Mouse (Mus musculus): ENCODE results near the gene Lsg1. TPM values are rescaled to one million over a fixed set of nuclear protein-coding genes. Genes with fewer than 3 reads are reported as not detected.
A peak's percentile ranks its signal among the peaks of the same experiment; 100 is the strongest.

Gene Lsg1
- polyA plus RNA-seq, 1 experiment = 9.4 TPM

DNA sequence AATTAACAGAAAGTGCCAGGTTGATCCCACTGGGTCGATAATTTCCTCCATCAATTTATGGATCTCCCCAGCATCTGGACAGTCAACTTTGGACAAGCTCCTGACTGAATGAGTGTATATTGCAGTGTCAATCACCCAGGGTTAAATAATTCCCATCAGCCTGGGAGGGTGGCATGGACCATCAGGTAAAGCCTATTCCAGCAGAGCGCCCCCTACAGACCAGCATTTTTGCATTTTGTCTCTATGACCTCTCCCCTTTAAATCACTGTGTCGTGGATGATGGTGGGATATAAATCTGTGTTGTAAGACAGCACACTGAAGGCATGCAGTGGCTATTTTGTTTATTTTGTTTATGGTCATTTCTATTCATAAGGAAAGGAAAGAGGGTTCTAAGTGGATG is 4.6 kb upstream of the Lsg1 start:
- TF ChIP-seq POLR2A (IDR thresholded peaks at IDR 0.05; ENCODE audit: low read depth, low read length) (no peak), CTCF (conservative IDR thresholded peaks at IDR 0.05; ENCODE audit: insufficient read depth, insufficient read length, low read depth, low read length) (0 out of 2 replicates have a peak, but pooled peaks have one; percentile 12)
- WGBS = 41% methylated on average over 3 of the region's 3 CpGs
- Histone ChIP-seq H3K36me3 (ENCODE audit: control insufficient read depth, insufficient read depth, low read length) (no peaks in the 10 kb centered on the region), H3K27ac (ENCODE audit: insufficient read depth, low read depth, low read length) (no peak overlapping the region), H3K4me3 (ENCODE audit: insufficient read depth, low read depth, low read length) (no peak overlapping the region), H3K27me3 (replicated peaks; ENCODE audit: control insufficient read depth, insufficient read depth, low read length) (no peaks in the 10 kb centered on the region), H3K4me1 (ENCODE audit: control insufficient read depth, insufficient read depth, low read length) (peaks cover 3% of the 10 kb centered on the region; the same call in 1 of the 2 replicates)
- no peak for DNase-seq

DNA sequence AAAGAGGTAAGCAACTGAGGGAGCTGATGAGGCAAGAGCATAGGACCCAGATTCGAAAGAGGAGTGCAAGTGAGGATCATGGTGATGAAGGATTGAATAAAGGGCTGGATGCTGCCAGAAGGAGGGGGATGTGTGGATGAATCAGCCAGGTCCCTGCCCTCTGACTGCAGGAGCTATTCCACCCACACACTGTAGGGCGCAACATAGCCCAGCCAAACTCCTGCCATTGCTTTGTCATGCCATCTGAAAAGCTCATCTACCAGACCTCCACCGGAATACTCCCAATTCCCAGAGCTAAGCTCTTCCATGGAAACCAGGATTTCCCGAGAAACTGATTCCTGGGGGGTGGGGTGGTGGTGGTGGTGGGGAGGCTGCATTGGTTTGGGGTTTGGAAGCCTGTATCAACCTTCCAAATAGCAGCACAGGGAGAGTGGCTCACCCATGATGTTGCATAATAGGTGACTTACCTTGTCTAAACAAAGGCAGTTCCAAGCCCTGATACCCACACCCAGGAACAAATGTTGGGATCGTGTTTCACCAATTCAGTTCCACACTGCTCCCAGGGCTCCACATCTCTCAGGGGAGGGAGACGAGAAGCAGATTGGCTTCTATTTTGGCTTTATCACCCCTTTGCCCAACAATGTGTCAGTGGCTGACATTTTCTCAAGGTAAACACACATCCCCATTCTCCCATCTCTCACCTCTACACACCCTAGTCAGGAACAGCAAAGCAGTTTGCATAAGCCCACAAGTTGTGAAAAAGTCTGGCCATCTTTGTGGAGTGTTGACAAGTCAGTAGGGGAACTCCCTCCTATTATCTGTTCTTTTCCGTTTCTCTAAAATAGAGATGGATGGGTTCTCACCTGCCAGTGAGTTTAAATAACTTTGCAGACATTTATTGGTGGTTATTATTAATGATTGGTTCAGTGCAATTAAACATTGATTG is 3.1 kb upstream of the Lsg1 start:
- no peak for DNase-seq
- no peak for TF ChIP-seq CTCF (conservative IDR thresholded peaks at IDR 0.05; ENCODE audit: insufficient read depth, insufficient read length, low read depth, low read length)
- no peak for TF ChIP-seq POLR2A (IDR thresholded peaks at IDR 0.05; ENCODE audit: low read depth, low read length)
- no peaks in the 10 kb centered on the region for H3K36me3 ChIP-seq (ENCODE audit: control insufficient read depth, insufficient read depth, low read length)

DNA sequence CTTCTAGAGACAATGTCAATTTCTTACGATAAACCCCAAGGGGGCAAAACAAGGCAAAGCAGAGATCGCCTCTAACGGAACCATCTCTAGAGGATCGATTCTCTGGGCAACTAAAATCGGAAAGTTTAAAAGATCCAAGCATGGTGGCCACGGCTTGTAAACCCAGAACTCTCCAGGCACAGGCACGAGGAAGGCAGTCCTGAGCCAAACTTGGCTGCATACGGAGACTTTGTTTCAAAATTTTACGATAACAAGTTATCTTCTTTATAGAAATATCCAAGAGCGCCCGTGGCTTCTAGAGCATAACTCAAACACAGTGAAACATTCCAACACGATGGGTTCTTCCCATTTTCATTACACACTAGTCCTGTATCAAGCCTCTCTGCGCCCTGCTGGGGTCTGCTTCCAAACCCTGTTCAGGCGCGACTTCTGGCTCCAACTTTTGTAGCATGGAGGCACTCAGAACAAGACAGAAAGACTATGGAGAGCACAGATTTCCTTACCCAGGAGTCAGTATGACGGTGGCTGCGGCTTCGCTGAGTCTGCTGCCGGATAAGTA is 378 bp downstream of the Lsg1 start:
- peak overlapping the region; percentile 57; the same call in 1 of the 2 replicates for H3K27ac ChIP-seq (ENCODE audit: insufficient read depth, low read depth, low read length)
- no peak for DNase-seq
- 2% methylated on average over 19 of the region's 19 CpGs for WGBS
- TF ChIP-seq POLR2A (IDR thresholded peaks at IDR 0.05; ENCODE audit: low read depth, low read length) = no peak
- TF ChIP-seq CTCF (conservative IDR thresholded peaks at IDR 0.05; ENCODE audit: insufficient read depth, insufficient read length, low read depth, low read length) = no peak
- no peaks in the 10 kb centered on the region for H3K27me3 ChIP-seq (replicated peaks; ENCODE audit: control insufficient read depth, insufficient read depth, low read length)
- peak overlapping the region; percentile 95 for H3K4me3 ChIP-seq (ENCODE audit: insufficient read depth, low read depth, low read length)
- H3K4me1 ChIP-seq (ENCODE audit: control insufficient read depth, insufficient read depth, low read length) = peaks cover 7% of the 10 kb centered on the region; the same call in 1 of the 2 replicates
- peaks cover 7% of the 10 kb centered on the region for H3K36me3 ChIP-seq (ENCODE audit: control insufficient read depth, insufficient read depth, low read length)

More for the DNA sequence above, 3.1 kb upstream of the Lsg1 start:
- H3K27me3 ChIP-seq (replicated peaks; ENCODE audit: control insufficient read depth, insufficient read depth, low read length) = no peaks in the 10 kb centered on the region
- no peak overlapping the region for H3K27ac ChIP-seq (ENCODE audit: insufficient read depth, low read depth, low read length)
- H3K4me1 ChIP-seq (ENCODE audit: control insufficient read depth, insufficient read depth, low read length) = peaks cover 7% of the 10 kb centered on the region; the same call in 1 of the 2 replicates
- 34% methylated on average over 7 of the region's 7 CpGs for WGBS
- H3K4me3 ChIP-seq (ENCODE audit: insufficient read depth, low read depth, low read length) = no peak overlapping the region

DNA sequence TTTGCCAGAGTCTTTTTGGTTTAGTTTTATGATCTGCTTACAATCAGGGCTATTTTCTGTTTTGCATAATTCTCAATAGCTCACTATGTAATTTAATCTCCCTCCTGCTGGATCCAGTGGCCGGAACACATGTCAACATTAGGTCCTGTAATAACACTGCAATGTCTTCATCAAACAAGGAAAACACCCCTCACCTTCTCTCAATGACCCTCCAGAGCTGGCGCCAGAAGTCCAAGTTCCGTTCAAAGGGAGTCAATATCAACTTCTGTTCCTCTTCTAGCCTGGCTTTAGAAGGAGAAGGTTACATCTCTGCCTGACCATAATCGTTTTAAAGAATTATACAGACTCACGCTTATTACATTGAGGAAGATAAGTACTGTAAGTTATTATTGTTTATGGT is 6.6 kb downstream of the Lsg1 start:
- Histone ChIP-seq H3K4me1 (ENCODE audit: control insufficient read depth, insufficient read depth, low read length) (no peaks in the 10 kb centered on the region), H3K27ac (ENCODE audit: insufficient read depth, low read depth, low read length) (no peak overlapping the region), H3K27me3 (replicated peaks; ENCODE audit: control insufficient read depth, insufficient read depth, low read length) (no peaks in the 10 kb centered on the region), H3K36me3 (ENCODE audit: control insufficient read depth, insufficient read depth, low read length) (peaks cover 14% of the 10 kb centered on the region), H3K4me3 (ENCODE audit: insufficient read depth, low read depth, low read length) (no peak overlapping the region)
- TF ChIP-seq POLR2A (IDR thresholded peaks at IDR 0.05; ENCODE audit: low read depth, low read length) = no peak
- TF ChIP-seq CTCF (conservative IDR thresholded peaks at IDR 0.05; ENCODE audit: insufficient read depth, insufficient read length, low read depth, low read length) = no peak
- DNase-seq = no peak
- 80% methylated on average over 5 of the region's 5 CpGs for WGBS

DNA sequence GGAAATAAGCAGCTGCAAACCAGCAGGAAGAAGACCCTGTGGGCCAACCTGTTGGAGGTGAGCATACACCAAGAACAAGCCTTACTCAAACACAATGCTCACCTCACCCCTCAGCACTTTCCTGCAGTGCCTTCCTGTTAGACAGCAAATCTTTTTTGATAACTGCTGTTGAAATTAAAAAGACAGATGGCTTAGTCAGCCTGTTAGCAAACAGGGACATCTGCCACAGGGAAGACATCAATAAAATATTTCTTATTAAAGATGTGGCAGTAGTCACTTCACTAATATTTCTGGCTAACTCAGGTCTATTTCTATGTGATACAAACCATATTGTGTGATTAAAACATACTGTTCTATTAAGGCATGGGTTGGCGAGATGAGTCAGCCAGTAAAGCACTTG is 11.0 kb downstream of the Lsg1 start:
- H3K4me3 ChIP-seq (ENCODE audit: insufficient read depth, low read depth, low read length) = no peak overlapping the region
- peaks cover 7% of the 10 kb centered on the region for H3K36me3 ChIP-seq (ENCODE audit: control insufficient read depth, insufficient read depth, low read length)
- H3K27me3 ChIP-seq (replicated peaks; ENCODE audit: control insufficient read depth, insufficient read depth, low read length) = no peaks in the 10 kb centered on the region
- 83% methylated on average over 1 of the region's 1 CpGs for WGBS
- no peak for DNase-seq
- no peak overlapping the region for H3K27ac ChIP-seq (ENCODE audit: insufficient read depth, low read depth, low read length)
- no peaks in the 10 kb centered on the region for H3K4me1 ChIP-seq (ENCODE audit: control insufficient read depth, insufficient read depth, low read length)
- TF ChIP-seq CTCF (conservative IDR thresholded peaks at IDR 0.05; ENCODE audit: insufficient read depth, insufficient read length, low read depth, low read length) = no peak

DNA sequence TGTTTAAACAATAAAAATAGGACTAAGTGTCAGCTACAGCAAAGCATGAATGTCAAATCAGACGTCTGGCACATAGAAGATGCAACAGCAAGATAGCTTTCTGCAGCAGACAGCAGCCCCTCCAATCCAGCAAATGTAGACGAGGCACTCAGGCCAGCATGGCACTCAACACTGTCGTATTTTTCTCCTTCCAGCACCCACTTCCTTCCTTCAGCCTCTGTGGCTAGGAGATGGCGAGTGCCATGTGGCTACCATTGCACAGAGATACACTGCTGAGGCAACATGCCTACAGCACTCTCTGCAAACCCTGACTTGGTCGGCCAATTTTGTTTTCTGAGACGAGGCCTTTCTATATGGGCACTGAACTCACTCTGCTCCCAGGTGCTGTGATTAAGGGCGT is 11.6 kb downstream of the Lsg1 start:
- 92% methylated on average over 7 of the region's 7 CpGs for WGBS
- Histone ChIP-seq H3K36me3 (ENCODE audit: control insufficient read depth, insufficient read depth, low read length) (peaks cover 7% of the 10 kb centered on the region), H3K4me3 (ENCODE audit: insufficient read depth, low read depth, low read length) (no peak overlapping the region), H3K27me3 (replicated peaks; ENCODE audit: control insufficient read depth, insufficient read depth, low read length) (no peaks in the 10 kb centered on the region), H3K27ac (ENCODE audit: insufficient read depth, low read depth, low read length) (no peak overlapping the region), H3K4me1 (ENCODE audit: control insufficient read depth, insufficient read depth, low read length) (no peaks in the 10 kb centered on the region)
- no peak for DNase-seq
- TF ChIP-seq POLR2A (IDR thresholded peaks at IDR 0.05; ENCODE audit: low read depth, low read length) (no peak), CTCF (conservative IDR thresholded peaks at IDR 0.05; ENCODE audit: insufficient read depth, insufficient read length, low read depth, low read length) (no peak)

DNA sequence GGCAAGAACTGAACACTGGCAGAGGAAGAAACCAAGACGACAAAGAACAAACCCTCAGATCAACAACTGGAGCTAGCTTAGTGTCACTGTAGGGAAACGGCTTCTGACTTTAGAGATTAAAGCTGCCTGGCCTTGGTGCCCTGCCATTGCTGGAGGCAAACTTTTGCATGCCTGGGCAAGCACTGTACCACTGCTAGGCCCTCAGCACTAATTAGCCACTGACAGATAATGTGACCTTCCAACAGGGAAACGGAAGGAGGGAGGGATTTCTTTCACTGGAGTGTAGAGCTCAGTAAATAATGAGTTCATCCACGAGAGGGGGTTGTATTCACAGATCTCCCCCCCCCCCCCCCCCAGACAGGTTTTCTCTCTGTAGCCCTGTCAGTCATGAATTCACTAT is 15.2 kb downstream of the Lsg1 start:
- TF ChIP-seq POLR2A (IDR thresholded peaks at IDR 0.05; ENCODE audit: low read depth, low read length) (no peak), CTCF (conservative IDR thresholded peaks at IDR 0.05; ENCODE audit: insufficient read depth, insufficient read length, low read depth, low read length) (no peak)
- DNase-seq = peak; percentile 18
- Histone ChIP-seq H3K27me3 (replicated peaks; ENCODE audit: control insufficient read depth, insufficient read depth, low read length) (no peaks in the 10 kb centered on the region), H3K36me3 (ENCODE audit: control insufficient read depth, insufficient read depth, low read length) (peaks cover 6% of the 10 kb centered on the region), H3K27ac (ENCODE audit: insufficient read depth, low read depth, low read length) (no peak overlapping the region), H3K4me1 (ENCODE audit: control insufficient read depth, insufficient read depth, low read length) (no peaks in the 10 kb centered on the region), H3K4me3 (ENCODE audit: insufficient read depth, low read depth, low read length) (no peak overlapping the region)
- 38% methylated on average over 4 of the region's 4 CpGs for WGBS

All from kidney, adult 2 months (tissue).